Mouse (Mus musculus): Measurements from ENCODE around the gene Themis3.

The Themis3 gene

DNA sequence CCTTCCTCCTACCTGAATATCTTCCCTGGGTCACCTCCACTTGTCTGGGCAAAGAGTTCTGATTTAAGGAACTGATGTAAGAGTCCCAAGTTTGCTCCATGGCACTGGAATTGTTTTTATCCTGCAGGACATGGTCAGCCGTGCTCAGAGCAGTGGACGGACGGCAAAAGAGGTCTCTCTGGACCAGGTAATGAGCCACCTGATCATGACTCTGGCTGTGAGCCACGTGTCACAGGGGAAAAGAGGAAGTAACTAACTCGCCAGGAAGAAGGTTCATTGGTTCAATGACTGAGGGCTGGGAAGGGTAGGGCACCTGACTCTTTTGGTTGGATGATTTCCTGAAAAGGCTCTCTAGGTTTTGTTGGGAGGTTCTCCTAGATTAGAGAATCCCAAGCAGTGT, at the start of gene Themis3:
Themis3 (minus strand) TSS at position 187 of the 400 bp plus-strand sequence.
- TF ChIP-seq GATA4 (IDR thresholded peaks at IDR 0.05; ENCODE audit: insufficient replicate concordance, low read length) = no peak

GRCm38 (mm10) chr17:66637951-66638722, 43.7 kb upstream of the Themis3 start:
- TF ChIP-seq GATA4 (IDR thresholded peaks at IDR 0.05; ENCODE audit: insufficient replicate concordance, low read length) = no peak

GRCm38 (mm10) chr17:66619996-66620656, 25.7 kb upstream of the Themis3 start:
- TF ChIP-seq GATA4 (IDR thresholded peaks at IDR 0.05; ENCODE audit: insufficient replicate concordance, low read length) = no peak

GRCm38 (mm10) chr17:66619255-66619826, 24.9 kb upstream of the Themis3 start:
- no peak for TF ChIP-seq GATA4 (IDR thresholded peaks at IDR 0.05; ENCODE audit: insufficient replicate concordance, low read length)

- no peak for TF ChIP-seq GATA4 (IDR thresholded peaks at IDR 0.05; ENCODE audit: insufficient replicate concordance, low read length)
Observed at GRCm38 (mm10) chr17:66610032-66610431, 15.6 kb upstream of the Themis3 start.

DNA sequence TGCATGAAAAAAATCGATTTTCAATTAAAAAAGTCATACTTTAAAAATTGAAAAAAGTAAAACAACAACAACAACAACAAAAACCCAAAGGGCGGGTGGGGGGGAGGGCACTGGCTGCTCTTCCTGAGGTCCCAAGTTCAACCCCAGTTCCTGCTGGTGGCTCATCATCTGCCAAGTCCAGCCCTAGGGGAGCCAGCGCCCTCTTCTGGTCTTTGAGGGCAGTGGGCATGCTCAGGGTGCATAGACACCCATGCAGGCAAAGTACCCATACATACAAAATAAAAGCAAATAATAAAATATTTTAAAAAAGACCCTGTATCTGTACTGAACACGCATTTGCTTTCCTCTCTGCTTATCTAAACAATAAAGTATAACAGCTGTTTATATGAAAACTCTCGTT, 10.5 kb upstream of the Themis3 start:
- TF ChIP-seq GATA4 (IDR thresholded peaks at IDR 0.05; ENCODE audit: insufficient replicate concordance, low read length) = no peak

- TF ChIP-seq GATA4 (IDR thresholded peaks at IDR 0.05; ENCODE audit: insufficient replicate concordance, low read length) = no peak
Observed at GRCm38 (mm10) chr17:66601171-66601570, 6.8 kb upstream of the Themis3 start.

- no peak for TF ChIP-seq GATA4 (IDR thresholded peaks at IDR 0.05; ENCODE audit: insufficient replicate concordance, low read length)
Observed at GRCm38 (mm10) chr17:66595867-66596266, 1.4 kb upstream of the Themis3 start.

DNA sequence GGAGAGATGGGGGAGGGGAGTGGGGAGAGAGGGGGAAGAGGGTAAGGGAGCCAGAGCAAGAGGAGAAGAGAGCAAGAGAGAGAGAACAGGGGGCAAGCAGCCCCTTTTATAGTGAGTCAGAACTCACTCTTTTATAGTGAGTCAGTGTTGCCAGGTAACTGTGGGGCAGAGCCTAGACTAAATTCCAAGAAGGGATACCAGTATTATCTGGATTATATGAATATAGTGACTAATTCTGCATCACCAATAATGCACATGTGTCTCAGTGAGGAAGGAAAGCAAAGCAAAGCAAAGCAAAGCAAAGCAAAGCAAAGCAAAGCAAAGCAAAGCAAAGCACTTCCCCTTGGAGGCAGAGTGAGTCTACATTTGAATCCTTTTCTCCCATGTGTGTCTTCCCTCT, 835 bp upstream of the Themis3 start:
- no peak for TF ChIP-seq GATA4 (IDR thresholded peaks at IDR 0.05; ENCODE audit: insufficient replicate concordance, low read length)

- no peak for TF ChIP-seq GATA4 (IDR thresholded peaks at IDR 0.05; ENCODE audit: insufficient replicate concordance, low read length)
Observed at GRCm38 (mm10) chr17:66590353-66591075, 3.9 kb downstream of the Themis3 start.

DNA sequence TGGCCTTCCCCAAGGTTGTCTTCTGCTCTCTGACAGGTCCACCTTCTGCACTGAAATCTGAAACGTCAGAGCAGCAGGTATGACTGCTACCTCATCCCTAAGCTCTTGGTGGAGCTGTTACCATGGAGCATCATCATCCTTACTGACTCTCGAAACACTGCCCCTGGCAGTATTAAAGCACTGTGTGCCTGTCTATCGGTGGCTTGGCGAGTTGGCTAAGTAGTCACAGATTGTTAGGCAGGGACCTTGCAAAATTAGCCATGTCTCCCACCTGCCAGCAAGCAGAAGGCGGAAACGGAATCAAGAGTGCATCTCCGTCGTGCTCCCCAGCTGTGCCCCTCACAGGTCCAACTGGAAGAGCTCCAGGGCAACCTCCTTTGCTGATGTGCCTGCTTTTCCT, 4.6 kb downstream of the Themis3 start:
- no peak for TF ChIP-seq GATA4 (IDR thresholded peaks at IDR 0.05; ENCODE audit: insufficient replicate concordance, low read length)

DNA sequence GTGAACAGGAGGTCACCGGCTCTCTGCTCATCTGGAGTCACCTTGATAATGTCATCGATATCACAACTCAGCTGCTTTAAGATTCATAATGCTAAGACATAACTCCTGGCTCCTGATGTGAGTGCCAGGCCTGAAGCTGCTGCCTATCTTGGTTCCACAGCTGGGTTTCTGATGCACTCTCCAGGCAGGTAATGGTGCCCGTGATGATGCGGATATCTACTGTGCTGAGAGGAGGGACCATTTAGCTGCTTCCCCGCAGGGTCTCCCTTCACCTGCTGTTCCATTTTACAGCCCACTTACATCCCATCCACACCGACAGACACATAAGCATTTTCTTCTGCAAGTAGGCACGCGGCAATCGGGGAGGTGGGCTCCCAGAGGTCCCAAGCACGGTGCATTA, 7.7 kb downstream of the Themis3 start:
- TF ChIP-seq GATA4 (IDR thresholded peaks at IDR 0.05; ENCODE audit: insufficient replicate concordance, low read length) = no peak

DNA sequence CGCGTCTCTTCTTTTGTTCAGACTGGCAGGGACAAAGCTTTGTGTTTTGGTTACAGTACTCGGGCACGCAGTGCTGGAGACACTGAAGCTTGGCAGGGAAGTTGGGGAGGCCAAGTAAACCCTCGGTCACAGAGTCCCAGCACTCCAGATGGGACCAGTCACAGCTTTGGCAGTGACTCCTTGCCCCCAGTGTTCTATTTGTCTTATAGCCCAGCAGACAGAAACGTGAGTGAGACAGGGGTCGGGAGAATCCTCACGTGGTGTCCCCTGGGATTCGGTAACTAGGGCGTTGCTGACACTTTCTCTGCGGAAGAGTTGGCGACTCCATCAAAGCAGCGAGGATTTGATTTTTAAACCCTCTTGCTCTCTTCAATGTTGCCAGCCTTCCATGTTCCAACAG, 8.3 kb downstream of the Themis3 start:
- no peak for TF ChIP-seq GATA4 (IDR thresholded peaks at IDR 0.05; ENCODE audit: insufficient replicate concordance, low read length)

DNA sequence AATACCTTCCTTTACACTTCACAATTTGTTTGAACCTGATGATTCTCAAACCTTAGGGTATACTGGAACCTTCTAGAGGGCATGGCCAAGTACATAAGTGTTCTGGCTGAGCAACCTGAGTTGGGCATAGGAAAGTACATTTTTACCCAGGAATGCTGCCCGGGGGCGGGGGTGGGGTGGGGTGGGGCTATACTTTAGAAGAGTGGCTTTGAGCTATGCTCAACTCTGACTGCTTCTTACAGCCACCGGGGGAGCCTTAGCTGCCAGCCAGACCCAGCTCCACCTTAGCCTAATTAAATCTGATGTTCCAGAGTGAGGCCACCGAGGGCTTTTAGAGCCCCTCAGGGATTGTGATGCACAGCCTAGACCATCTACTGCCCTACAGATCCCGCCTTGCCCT, 13.4 kb downstream of the Themis3 start:
- no peak for TF ChIP-seq GATA4 (IDR thresholded peaks at IDR 0.05; ENCODE audit: insufficient replicate concordance, low read length)

DNA sequence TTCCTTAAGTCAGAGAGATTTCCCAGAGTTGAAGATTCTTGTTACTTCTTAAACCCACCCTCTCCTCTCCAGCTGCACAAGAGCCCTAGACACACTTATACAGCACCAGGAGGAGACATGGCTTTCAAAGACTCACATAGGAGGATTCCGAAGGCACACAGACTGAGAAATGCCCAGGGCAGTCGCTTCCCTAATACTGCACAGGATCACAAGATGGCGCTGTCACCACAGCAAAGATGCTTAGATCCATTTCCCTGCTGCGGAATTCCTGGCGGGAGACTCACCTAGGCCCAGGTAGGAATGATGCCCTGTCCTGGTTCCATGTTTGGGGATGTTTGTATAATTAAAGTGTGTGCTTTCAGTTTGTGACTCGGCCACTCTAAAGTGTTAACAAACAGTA, 16.4 kb downstream of the Themis3 start:
- no peak for TF ChIP-seq GATA4 (IDR thresholded peaks at IDR 0.05; ENCODE audit: insufficient replicate concordance, low read length)

DNA sequence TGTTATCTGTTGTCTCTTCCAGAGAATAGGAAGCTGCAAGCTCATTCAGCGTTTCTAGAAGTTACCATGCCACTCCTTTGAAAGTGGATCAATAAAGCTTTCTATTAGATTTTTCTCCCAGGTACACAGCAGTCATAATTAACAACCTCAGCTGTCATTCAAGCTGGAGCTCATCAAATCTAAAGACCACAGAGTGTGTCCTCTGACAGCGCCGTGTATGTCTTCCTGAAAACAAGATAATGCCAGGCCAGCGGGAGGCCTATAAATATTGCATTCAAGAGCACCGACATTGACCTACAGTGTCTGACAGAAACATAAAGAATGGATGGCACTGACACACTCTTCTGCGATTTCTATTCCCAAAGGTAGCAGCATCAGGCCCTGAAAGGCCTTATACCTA, 16.9 kb downstream of the Themis3 start:
- TF ChIP-seq GATA4 (IDR thresholded peaks at IDR 0.05; ENCODE audit: insufficient replicate concordance, low read length) = no peak

Data from liver, adult (tissue).